Mouse (Mus musculus) liver, postnatal 0 days (tissue): ENCODE measurements at regions not wholly inside any gene's neighbourhood (a gene's known extent, or its start where the extent isn't known, plus 50 kb on each side); places are given as distances from the start of the nearest gene placed in this dataset.

Experiments used
- ATAC-seq: fragments of 200-750 bp; cut with Nextera tagmentation; 2 replicates; pipeline ENCODE4 v1.8.0; 2017; ENCODE audit warnings: mild to moderate bottlenecking, moderate library complexity
- DNase-seq: peaks from one replicate; pipeline ENCODE4 v3.0.0-alpha.2; 2016
- H3K27ac ChIP-seq: fragments of 300-500 bp; sonication (generic); 2 replicates; pipeline ENCODE4 v1.5.1; 2014; ENCODE audit warnings: antibody characterized with exemption, moderate library complexity, mild to moderate bottlenecking, low read depth
- H3K27me3 ChIP-seq: fragments of 300-500 bp; sonication (generic); 2 replicates; pipeline ENCODE4 v1.6.1; 2014; ENCODE audit warnings: low read length, control low read depth, mixed read lengths; ENCODE audit not compliant: insufficient read depth
- H3K36me3 ChIP-seq: fragments of 300-500 bp; sonication (generic); replicated peaks from 2 replicates; pipeline ENCODE4 v1.6.1; 2014; ENCODE audit warnings: mild to moderate bottlenecking, control low read depth, low read length, moderate library complexity, mixed read lengths; ENCODE audit not compliant: insufficient read depth
- H3K4me1 ChIP-seq: fragments of 300-500 bp; sonication (generic); 2 replicates; pipeline ENCODE4 v1.6.1; 2014; ENCODE audit warnings: antibody characterized with exemption, mild to moderate bottlenecking, control low read depth; ENCODE audit not compliant: insufficient read depth
- H3K4me2 ChIP-seq: fragments of 300-500 bp; sonication (generic); 2 replicates; pipeline ENCODE4 v1.6.1; 2014; ENCODE audit warnings: low read depth, mild to moderate bottlenecking, low read length, moderate library complexity, mixed read lengths
- H3K4me3 ChIP-seq: fragments of 300-500 bp; sonication (generic); 2 replicates; pipeline ENCODE4 v1.5.1; 2014; ENCODE audit warnings: low read depth, low read length
- H3K9ac ChIP-seq: fragments of 300-500 bp; sonication (generic); replicated peaks from 2 replicates; pipeline ENCODE4 v1.6.1; 2014; ENCODE audit warnings: mild to moderate bottlenecking, moderate library complexity
- H3K9me3 ChIP-seq: fragments of 300-500 bp; sonication (generic); 2 replicates; pipeline ENCODE4 v1.6.1; 2016; ENCODE audit warnings: mild to moderate bottlenecking, control low read depth, low read length, mixed read lengths
- CTCF ChIP-seq: sonication (generic); IDR thresholded peaks from 2 replicates; pipeline ENCODE4 v1.5.1; 2016; ENCODE audit warnings: antibody characterized with exemption, low read depth
- EP300 ChIP-seq: IDR thresholded peaks from 2 replicates; pipeline ENCODE4 v1.6.1; 2016; ENCODE audit warnings: antibody characterized with exemption, low read depth, mild to moderate bottlenecking
- WGBS: fragments of 180-500 bp; shearing (Covaris S2); extraction: QIAGEN DNeasy Blood & Tissue Kit; methylation state at CpG from one replicate; pipeline ENCODE4 v1.1.7; 2014; ENCODE audit not compliant: insufficient replicate concordance; 5-methylcytosine and 5-hydroxymethylcytosine counted together

GRCm38 (mm10) chr16:89674159-89674902 is 103.3 kb upstream of the Krtap11-1 start:
- 81% methylated on average over 16 of the region's 16 CpGs for WGBS
- DNase-seq (no peak), ATAC-seq (no peak)
- Histone ChIP-seq H3K27me3 (no peaks in the 10 kb centered on the region), H3K9ac (no peak overlapping the region), H3K9me3 (no peaks in the 10 kb centered on the region), H3K36me3 (no peaks in the 10 kb centered on the region), H3K4me2 (no peak overlapping the region), H3K27ac (no peak overlapping the region), H3K4me1 (no peaks in the 10 kb centered on the region), H3K4me3 (no peak overlapping the region)
- TF ChIP-seq CTCF: no peak
- TF ChIP-seq EP300: no peak

DNA sequence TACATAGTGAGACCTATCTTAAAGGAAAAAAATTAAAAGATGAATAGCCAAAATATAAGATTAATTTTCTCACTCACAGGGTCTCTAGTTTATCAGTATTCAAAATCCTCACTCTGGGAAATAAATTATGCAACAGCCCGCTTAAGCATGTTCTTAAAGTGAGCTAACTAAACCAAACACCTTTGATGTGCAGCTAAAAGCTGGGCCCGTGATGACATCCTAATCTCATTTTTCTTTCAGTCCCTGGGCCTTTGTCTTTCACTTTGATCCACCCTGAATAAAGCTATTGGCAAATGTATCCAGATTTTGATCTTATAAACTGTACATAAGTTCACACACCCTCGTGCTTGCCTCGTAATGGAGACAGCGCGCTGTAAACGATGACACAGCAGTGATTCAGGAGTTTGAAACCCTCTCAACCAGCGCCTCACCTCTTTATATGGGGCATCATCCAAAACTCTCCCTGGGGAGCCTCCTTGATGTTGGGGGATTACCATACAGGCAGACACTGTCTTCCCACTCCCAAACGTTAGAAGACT is 100.3 kb upstream of the Krtap11-1 start:
- 79% methylated on average over 9 of the region's 9 CpGs for WGBS
- H3K4me1 ChIP-seq: no peaks in the 10 kb centered on the region
- no peak overlapping the region for H3K27ac ChIP-seq
- H3K9ac ChIP-seq: no peak overlapping the region
- H3K4me2 ChIP-seq: no peak overlapping the region
- DNase-seq (no peak), ATAC-seq (no peak)
- H3K36me3 ChIP-seq: no peaks in the 10 kb centered on the region
- no peak for TF ChIP-seq CTCF
- TF ChIP-seq EP300: no peak
- H3K27me3 ChIP-seq: no peaks in the 10 kb centered on the region
- H3K9me3 ChIP-seq: no peaks in the 10 kb centered on the region
- H3K4me3 ChIP-seq: no peak overlapping the region

DNA sequence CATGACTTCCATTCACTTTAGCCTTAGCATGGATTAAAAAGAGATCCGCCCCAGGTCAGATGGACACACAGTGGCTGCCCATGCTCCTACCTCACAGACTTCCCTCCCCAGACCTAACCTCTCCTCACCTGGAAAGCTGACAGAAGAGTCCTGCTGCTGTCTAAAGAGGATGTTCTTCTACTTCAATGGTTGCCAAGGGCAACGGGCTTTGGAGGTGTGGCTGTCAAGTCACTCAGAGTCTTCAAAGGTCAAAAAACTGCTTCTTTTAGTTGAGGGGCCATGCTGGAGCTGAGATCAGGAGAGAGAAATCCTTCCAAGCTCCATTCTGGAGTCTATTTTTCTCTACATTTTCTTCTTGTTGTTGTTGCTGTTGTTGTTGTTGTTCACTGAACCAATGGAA is 89.1 kb upstream of the Krtap11-1 start:
- Histone ChIP-seq H3K36me3 (no peaks in the 10 kb centered on the region), H3K27me3 (no peaks in the 10 kb centered on the region), H3K9me3 (no peaks in the 10 kb centered on the region; the same call in 1 of the 2 replicates), H3K4me1 (no peaks in the 10 kb centered on the region), H3K27ac (no peak overlapping the region), H3K4me2 (no peak overlapping the region), H3K4me3 (no peak overlapping the region), H3K9ac (no peak overlapping the region)
- TF ChIP-seq CTCF (no peak), EP300 (no peak)
- WGBS: 63% methylated on average over 2 of the region's 2 CpGs
- DNase-seq: no peak
- ATAC-seq: no peak

- H3K27me3 ChIP-seq: no peaks in the 10 kb centered on the region
- 78% methylated on average over 3 of the region's 3 CpGs for WGBS
- H3K4me1 ChIP-seq: no peaks in the 10 kb centered on the region
- no peak for ATAC-seq
- no peak for DNase-seq
- no peak overlapping the region for H3K9ac ChIP-seq
- H3K4me2 ChIP-seq: no peak overlapping the region
- H3K36me3 ChIP-seq: no peaks in the 10 kb centered on the region
- H3K9me3 ChIP-seq: no peaks in the 10 kb centered on the region; the same call in 1 of the 2 replicates
- no peak overlapping the region for H3K27ac ChIP-seq
- no peak overlapping the region for H3K4me3 ChIP-seq
- TF ChIP-seq CTCF: no peak
- no peak for TF ChIP-seq EP300
These were observed 85.1 kb upstream of the Krtap11-1 start for GRCm38 (mm10) chr16:89656036-89656435.

DNA sequence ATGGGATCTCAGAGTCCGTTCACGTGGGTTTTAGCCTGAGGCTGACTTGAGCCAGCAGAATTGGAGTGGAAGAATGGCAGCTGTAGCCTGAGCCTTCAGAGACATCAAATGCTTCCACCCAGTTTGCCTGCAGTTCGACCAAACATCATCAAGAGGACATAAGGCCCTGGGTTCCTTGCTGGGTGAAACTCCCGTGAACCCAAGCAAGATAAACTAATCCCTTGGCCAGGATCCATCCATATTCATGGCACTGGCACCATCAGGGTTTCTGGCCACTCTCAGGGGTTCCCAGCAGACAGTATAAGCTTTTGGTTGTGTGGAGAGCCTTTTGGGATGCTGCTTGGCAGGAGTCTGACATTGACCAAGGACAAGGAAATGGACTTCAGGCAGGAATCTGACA is 77.7 kb upstream of the Krtap11-1 start:
- H3K4me1 ChIP-seq: no peaks in the 10 kb centered on the region
- no peaks in the 10 kb centered on the region for H3K27me3 ChIP-seq
- H3K9ac ChIP-seq: no peak overlapping the region
- ATAC-seq (no peak), DNase-seq (no peak)
- 69% methylated on average over 4 of the region's 4 CpGs for WGBS
- no peak overlapping the region for H3K27ac ChIP-seq
- no peaks in the 10 kb centered on the region for H3K9me3 ChIP-seq
- no peaks in the 10 kb centered on the region for H3K36me3 ChIP-seq
- H3K4me3 ChIP-seq: no peak overlapping the region
- no peak overlapping the region for H3K4me2 ChIP-seq
- TF ChIP-seq EP300 (no peak), CTCF (no peak)

DNA sequence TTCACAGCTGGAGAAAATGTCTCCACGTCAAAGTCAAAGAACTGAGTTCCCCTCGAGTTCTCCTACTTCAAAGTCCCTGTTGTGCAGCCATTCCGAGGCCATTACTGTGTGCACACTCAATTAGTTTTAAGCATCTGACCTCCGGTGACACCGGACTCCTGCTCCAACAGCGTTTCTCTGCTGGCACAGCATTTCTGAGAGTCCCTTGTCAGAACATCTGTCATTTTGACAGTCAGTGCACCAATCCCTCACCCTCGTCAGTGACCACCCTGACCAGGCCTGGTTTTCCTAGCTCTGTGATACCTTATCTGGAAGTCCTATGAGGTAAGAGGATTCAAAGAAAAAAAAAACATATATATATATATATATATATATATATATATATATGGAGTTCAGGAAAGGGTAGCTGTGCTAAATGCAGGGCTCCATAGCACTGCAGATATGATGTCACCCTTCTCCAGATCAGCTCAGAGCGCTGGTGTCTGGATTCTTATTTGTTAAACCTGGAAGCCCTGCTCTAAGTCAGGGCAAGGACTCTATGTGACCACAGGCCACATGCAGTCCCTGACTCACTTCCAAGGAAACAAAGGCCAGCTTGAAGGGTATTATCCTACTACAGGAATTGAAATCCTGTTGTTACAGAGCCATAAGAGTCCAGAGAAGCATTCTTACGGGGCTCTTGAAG is 63.1 kb upstream of the Krtap11-1 start:
- WGBS: 58% methylated on average over 9 of the region's 9 CpGs
- DNase-seq (no peak), ATAC-seq (no peak)
- H3K36me3 ChIP-seq: no peaks in the 10 kb centered on the region
- H3K4me3 ChIP-seq: no peak overlapping the region
- no peaks in the 10 kb centered on the region for H3K9me3 ChIP-seq
- H3K27me3 ChIP-seq: no peaks in the 10 kb centered on the region
- no peaks in the 10 kb centered on the region for H3K4me1 ChIP-seq
- H3K9ac ChIP-seq: no peak overlapping the region
- no peak for TF ChIP-seq CTCF
- TF ChIP-seq EP300: no peak
- no peak overlapping the region for H3K4me2 ChIP-seq
- no peak overlapping the region for H3K27ac ChIP-seq
